Mouse (Mus musculus) G1E (cell line): Measurements from ENCODE around the gene Col5a3. TPM values are rescaled to one million over a fixed set of nuclear protein-coding genes. Genes with fewer than 3 reads are reported as not detected.

ENCODE experiments used
- ATAC-seq: 2 replicates; pipeline ENCODE4 v1.8.0; 2016; ENCODE audit warnings: mild to moderate bottlenecking; ENCODE audit not compliant: insufficient number of reproducible peaks, poor library complexity, low FRiP score, severe bottlenecking; ENCODE audit errors: extremely low read depth
- DNase-seq: peaks from one replicate; pipeline ENCODE4 v3.0.0; 2012; ENCODE audit warnings: low spot score
- H3K27me3 ChIP-seq: 2 replicates; pipeline ENCODE4 v1.6.1; 2012; ENCODE audit warnings: mild to moderate bottlenecking, low read length, inconsistent platforms; ENCODE audit not compliant: insufficient read depth
- H3K36me3 ChIP-seq: replicated peaks from 2 replicates; pipeline ENCODE3; 2012; ENCODE audit warnings: mild to moderate bottlenecking, inconsistent platforms
- H3K4me1 ChIP-seq: 2 replicates; pipeline ENCODE4 v1.6.1; 2012; ENCODE audit warnings: low read depth, low read length, inconsistent platforms, mixed read lengths; ENCODE audit not compliant: insufficient read depth
- H3K4me3 ChIP-seq: 2 replicates; pipeline ENCODE4 v1.5.1; 2012; ENCODE audit warnings: low read depth, mild to moderate bottlenecking, inconsistent platforms, low read length, moderate library complexity, mixed read lengths
- H3K9me3 ChIP-seq: replicated peaks from 2 replicates; pipeline ENCODE4 v1.6.1; 2012; ENCODE audit warnings: inconsistent platforms
- CTCF ChIP-seq: IDR thresholded peaks from 2 replicates; pipeline ENCODE4 v1.5.1; 2012; ENCODE audit warnings: low read depth, low read length, inconsistent platforms, mixed read lengths
- GATA1 ChIP-seq: IDR thresholded peaks from 2 replicates; pipeline ENCODE4 v1.6.1; 2012; ENCODE audit warnings: borderline replicate concordance, low read length, inconsistent platforms, mixed read lengths
- GATA2 ChIP-seq: IDR thresholded peaks from 2 replicates; pipeline ENCODE4 v1.6.1; 2012; ENCODE audit warnings: low read depth, low read length, inconsistent platforms, borderline replicate concordance
- POLR2AphosphoS5 ChIP-seq: IDR thresholded peaks from 2 replicates; pipeline ENCODE4 v1.6.1; 2012; ENCODE audit warnings: low read depth, low read length, inconsistent platforms; ENCODE audit not compliant: insufficient replicate concordance
- TAL1 ChIP-seq: conservative IDR thresholded peaks from 2 replicates; pipeline ENCODE4 v1.6.1; 2012; ENCODE audit warnings: low read depth, low read length, inconsistent platforms, mixed read lengths
- polyA plus RNA-seq: library from polyadenylated mRNA; stranded (reverse); fragments of >175 nt; gene quantifications from 2 replicates; pipeline ENCODE4 v1.2.3, GENCODE M21; 2012
- total RNA-seq, 2 experiments: library from RNA; stranded (forward) in 1 of 2; stranded (reverse) in 1 of 2; fragments of 200-1000 nt in 1 of 2; fragments of >200 nt in 1 of 2; fragmentation: Nextera tagmentation in 1 of 2; gene quantifications; 2 replicates each; pipeline ENCODE4 v1.2.3; 2014 to 2017

Gene Col5a3
- total and polyA plus RNA-seq, 3 experiments, result 0.11 TPM; not detected in 2

DNA sequence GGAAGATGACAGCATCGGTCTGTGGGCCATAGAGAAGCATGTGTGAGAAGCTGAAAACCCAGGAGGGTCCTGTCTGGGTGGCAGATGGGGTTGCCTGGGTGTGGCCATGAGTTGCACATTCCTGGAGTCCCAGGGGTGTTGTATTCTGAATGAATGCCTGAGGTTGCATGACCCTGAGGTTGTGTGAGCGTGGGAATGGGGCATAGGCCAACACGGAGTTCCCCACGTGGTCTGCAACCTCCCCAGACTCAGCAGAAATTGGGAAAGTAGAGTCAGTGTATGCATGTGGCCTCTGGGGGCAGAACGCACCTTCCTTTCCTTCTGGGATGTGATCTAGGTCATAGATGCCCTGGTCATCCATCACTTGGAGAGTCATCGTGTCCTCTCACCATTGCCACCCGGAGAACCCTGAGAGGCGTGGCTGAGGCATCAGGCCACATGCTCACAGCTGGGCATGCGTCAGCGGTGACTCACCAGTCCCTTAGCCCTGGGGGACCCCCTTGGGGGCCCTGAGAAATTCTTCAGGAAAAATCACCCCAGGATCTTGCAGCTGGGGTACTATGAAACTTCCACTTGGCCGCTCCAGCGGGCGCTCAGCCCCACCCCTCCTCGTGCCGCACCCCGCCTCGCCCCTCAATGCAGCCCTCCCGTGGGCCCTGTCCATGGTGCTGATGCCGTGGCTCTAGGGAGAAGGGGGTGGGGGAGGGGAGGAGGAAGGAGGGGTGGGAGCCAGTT is 2.2 kb downstream of the Col5a3 start:
- ATAC-seq (no peak), DNase-seq (peak; percentile 44)
- no peaks in the 10 kb centered on the region for H3K27me3 ChIP-seq
- H3K36me3 ChIP-seq, result no peaks in the 10 kb centered on the region
- peaks cover 6% of the 10 kb centered on the region for H3K4me1 ChIP-seq
- H3K4me3 ChIP-seq, result no peak overlapping the region
- TF ChIP-seq GATA2, result no peak
- no peak for TF ChIP-seq CTCF
- TF ChIP-seq GATA1, result no peak
- TF ChIP-seq TAL1, result no peak
- TF ChIP-seq POLR2AphosphoS5, result no peak
- no peaks in the 10 kb centered on the region for H3K9me3 ChIP-seq

DNA sequence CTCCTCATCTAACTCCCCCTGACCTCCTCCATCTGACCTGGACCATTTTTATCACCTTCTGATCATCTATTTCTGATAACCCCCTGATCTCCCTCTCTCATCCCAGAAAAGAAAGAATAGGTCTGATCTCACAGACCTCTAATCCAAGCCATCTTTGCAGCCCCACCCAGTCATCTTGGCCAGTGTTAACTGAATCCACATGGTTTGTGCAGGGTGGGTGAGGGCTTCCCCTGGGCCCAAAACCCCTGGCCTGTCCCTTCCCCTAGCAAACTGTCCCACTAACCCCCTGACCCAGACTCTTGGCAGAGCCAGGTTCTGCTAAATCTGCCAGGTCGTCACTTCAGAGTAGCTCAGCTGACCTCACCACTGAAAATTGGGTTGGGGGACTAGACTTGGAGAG is 4.1 kb downstream of the Col5a3 start:
- no peak overlapping the region for H3K4me3 ChIP-seq
- H3K4me1 ChIP-seq, result peaks cover 6% of the 10 kb centered on the region
- H3K9me3 ChIP-seq, result no peaks in the 10 kb centered on the region
- TF ChIP-seq CTCF (no peak), TAL1 (no peak), GATA2 (no peak), GATA1 (no peak), POLR2AphosphoS5 (no peak)
- DNase-seq (no peak), ATAC-seq (no peak)
- no peaks in the 10 kb centered on the region for H3K27me3 ChIP-seq
- H3K36me3 ChIP-seq, result no peaks in the 10 kb centered on the region

DNA sequence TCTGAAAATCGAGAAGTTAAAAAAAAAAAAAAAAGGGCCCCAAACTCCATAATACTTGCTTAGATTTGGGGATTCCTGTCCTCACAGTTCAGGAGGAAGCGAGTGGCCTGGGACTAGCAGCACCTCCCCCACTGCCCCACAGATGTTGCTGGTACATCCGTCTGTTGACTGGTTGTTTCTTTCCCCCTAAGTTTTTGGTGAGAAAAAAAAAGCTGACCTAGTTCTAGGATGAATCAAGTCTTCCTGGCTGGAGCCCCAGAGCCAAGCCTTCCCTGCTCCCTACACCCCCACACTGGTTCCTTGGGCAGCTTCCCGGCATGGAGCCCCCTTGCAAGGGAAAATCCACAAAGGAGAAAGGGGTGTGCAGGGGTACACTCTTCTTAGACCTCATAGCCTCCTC is 4.6 kb downstream of the Col5a3 start:
- H3K9me3 ChIP-seq, result no peaks in the 10 kb centered on the region
- H3K27me3 ChIP-seq, result no peaks in the 10 kb centered on the region
- ATAC-seq (no peak), DNase-seq (no peak)
- TF ChIP-seq CTCF (no peak), TAL1 (no peak), GATA1 (no peak), POLR2AphosphoS5 (no peak), GATA2 (no peak)
- H3K4me1 ChIP-seq, result peaks cover 6% of the 10 kb centered on the region
- H3K4me3 ChIP-seq, result no peak overlapping the region
- no peaks in the 10 kb centered on the region for H3K36me3 ChIP-seq

DNA sequence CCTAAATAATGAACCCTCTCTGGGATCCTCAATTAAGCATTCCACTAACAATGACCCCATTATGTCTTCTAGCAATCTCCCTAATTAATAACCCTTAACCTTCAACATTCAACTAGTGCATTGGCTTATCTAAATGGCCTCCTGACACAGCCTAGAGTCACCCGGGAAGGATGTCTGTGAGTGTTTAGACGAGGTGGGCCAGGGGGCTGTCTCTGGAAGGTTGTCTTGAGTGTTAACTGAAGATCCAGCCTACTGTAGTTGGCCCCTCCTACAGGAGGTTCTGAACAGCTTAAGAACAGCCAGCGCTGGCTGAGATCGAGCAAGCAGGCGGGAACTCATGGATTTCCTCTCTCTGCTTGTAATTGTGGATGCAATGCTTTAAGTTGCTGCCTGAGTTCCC is 9.2 kb downstream of the Col5a3 start:
- H3K27me3 ChIP-seq, result peaks cover 2% of the 10 kb centered on the region; the same call in 1 of the 2 replicates
- no peak overlapping the region for H3K4me3 ChIP-seq

DNA sequence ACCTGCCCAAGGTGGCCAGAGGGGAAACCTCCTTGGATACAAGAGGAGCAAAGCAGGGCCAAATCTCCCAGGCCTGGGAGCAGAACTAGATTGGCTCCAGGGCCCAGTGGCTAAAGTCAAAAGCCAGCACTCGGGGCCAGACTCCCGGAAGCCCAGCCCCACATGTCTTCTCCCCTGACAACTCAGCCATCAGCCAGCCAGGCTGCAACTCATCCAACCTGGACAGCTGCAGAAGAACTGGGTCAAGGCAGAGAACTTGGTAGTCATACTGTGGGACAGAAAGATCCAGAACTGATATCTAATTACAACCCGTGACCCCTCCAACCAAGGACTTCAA is 9.7 kb downstream of the Col5a3 start:
- ATAC-seq, result no peak
- peaks cover 2% of the 10 kb centered on the region; the same call in 1 of the 2 replicates for H3K27me3 ChIP-seq
- H3K9me3 ChIP-seq, result no peaks in the 10 kb centered on the region
- TF ChIP-seq TAL1 (no peak), GATA1 (no peak), GATA2 (no peak), POLR2AphosphoS5 (no peak), CTCF (no peak)
- no peak for DNase-seq
- H3K4me3 ChIP-seq, result no peak overlapping the region
- no peaks in the 10 kb centered on the region for H3K4me1 ChIP-seq
- no peaks in the 10 kb centered on the region for H3K36me3 ChIP-seq

More for the DNA sequence above, 9.2 kb downstream of the Col5a3 start:
- ATAC-seq (no peak), DNase-seq (no peak)
- no peaks in the 10 kb centered on the region for H3K36me3 ChIP-seq
- no peaks in the 10 kb centered on the region for H3K4me1 ChIP-seq
- no peaks in the 10 kb centered on the region for H3K9me3 ChIP-seq
- TF ChIP-seq POLR2AphosphoS5 (no peak), GATA1 (no peak)

DNA sequence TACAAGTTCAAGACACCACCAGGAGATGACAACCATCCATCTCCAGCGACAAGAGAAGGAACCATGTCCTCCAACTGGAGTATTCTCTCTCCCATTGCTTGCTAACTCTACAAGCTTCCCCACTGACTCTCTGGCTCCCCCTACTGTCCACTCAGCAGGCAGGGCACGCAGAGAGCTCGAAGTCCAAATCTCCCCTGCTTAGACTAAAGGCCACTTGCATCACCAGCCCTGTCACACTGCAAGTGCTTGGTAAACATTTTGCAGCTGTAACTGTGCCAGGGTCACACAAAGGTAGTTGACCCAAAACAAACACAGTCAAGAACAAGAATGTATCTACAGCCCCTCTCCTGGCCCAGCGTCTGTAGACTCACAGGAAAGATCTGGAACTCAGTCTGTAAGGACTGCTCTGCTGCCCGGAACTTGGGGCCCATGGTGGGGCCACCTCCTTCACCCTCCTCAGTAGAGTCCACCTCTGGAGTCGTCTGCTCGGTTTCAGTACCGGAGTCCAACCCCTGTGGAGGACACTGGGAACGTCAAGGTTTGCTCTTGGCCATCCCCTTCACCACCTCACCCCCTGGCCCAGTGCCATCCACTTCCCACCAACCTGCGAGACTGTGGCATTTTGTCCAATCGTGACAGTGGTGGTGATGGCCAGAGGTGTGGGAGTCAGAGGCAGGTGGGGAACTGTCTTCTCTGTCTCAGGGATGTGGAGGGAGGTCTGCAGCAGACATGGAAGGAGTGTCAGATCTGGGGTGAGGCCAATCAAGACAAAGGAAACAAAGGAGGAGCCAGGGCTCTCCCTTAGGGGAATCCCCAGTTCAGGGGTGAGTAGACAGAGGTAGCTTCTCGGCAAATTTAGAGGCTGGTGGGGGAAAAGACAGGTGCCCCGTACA is 10.4 kb downstream of the Col5a3 start:
- TF ChIP-seq GATA1 (no peak), POLR2AphosphoS5 (no peak), CTCF (peak; percentile 99)
- Histone ChIP-seq H3K27me3 (peaks cover 2% of the 10 kb centered on the region; the same call in 1 of the 2 replicates), H3K4me1 (no peaks in the 10 kb centered on the region), H3K9me3 (no peaks in the 10 kb centered on the region), H3K4me3 (no peak overlapping the region), H3K36me3 (no peaks in the 10 kb centered on the region)
- DNase-seq, result peak; percentile 50
- no peak for ATAC-seq
